Mouse (Mus musculus): ENCODE data around the gene Mark3. TPM values are rescaled to one million over a fixed set of nuclear protein-coding genes. Genes with fewer than 3 reads are reported as not detected.
A peak's percentile ranks its signal among the peaks of the same experiment; 100 is the strongest.

The Mark3 gene
- polyA plus RNA-seq, 2 experiments = 18.0 to 24.6 TPM

DNA sequence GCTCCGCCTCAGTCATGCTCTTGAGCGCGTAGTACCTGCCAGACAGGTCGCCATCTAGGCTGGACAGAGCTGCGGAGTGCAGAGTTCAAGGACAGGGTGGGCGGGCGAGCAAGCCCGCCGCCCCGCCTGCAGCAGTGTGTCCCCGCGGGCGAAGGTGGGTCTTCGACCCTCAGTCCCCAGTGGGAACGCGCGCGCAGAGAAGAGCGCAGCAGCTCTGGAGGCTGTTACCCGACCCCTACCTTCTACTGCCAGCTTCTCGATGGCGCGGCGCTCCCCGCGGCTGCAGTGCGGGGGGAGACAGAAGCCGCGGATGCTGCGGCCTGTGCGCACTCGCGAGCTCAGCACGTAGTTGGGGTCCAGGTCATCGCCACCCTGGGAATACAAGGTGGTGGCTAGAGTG lies 96.7 kb downstream of the Mark3 start:
- Histone ChIP-seq H3K9me3 (ENCODE audit: control insufficient read depth, low read length) (no peaks in the 10 kb centered on the region), H3K9ac (replicated peaks) (no peak overlapping the region), H3K4me2 (ENCODE audit: low read depth) (peak overlapping the region; percentile 56), H3K36me3 (replicated peaks; ENCODE audit: control insufficient read depth, insufficient read depth, low read depth) (no peaks in the 10 kb centered on the region), H3K4me3 (ENCODE audit: insufficient read depth in 1 of 2, low read depth in 2 of 2, low read length in 2 of 2) (peak overlapping the region; percentile 22 to 48), H3K27ac (no peak overlapping the region), H3K4me1 (replicated peaks; ENCODE audit: control insufficient read depth in 2 of 2, insufficient read depth in 2 of 2, low read length in 1 of 2) (peaks cover 0 to 5% of the 10 kb centered on the region in 2 experiments; a peak in 1 of 4 replicates), H3K27me3 (ENCODE audit: control insufficient read depth, insufficient read depth, low read length) (peaks cover 52% of the 10 kb centered on the region)
- TF ChIP-seq CTCF (IDR thresholded peaks at IDR 0.05; ENCODE audit: low read depth) (no peak), EP300 (IDR thresholded peaks at IDR 0.05; ENCODE audit: low read depth) (no peak)
- ATAC-seq (ENCODE audit: insufficient read depth) (no peak), DNase-seq (ENCODE audit: low read depth in 3 of 3, low spot score in 3 of 3) (no peak)
- WGBS (ENCODE audit: insufficient replicate concordance) = 2% methylated on average over 33 of the region's 35 CpGs

- no peak for TF ChIP-seq CTCF (IDR thresholded peaks at IDR 0.05; ENCODE audit: low read depth)
- no peak for TF ChIP-seq EP300 (IDR thresholded peaks at IDR 0.05; ENCODE audit: low read depth)
- DNase-seq (ENCODE audit: low read depth in 3 of 3, low spot score in 3 of 3) = no peak
- no peak for ATAC-seq (ENCODE audit: insufficient read depth)
- 1% methylated on average over 34 of the region's 34 CpGs for WGBS (ENCODE audit: insufficient replicate concordance)
- H3K27me3 ChIP-seq (ENCODE audit: control insufficient read depth, insufficient read depth, low read length) = peaks cover 52% of the 10 kb centered on the region
- H3K4me2 ChIP-seq (ENCODE audit: low read depth) = peak overlapping the region; percentile 56
- no peak overlapping the region for H3K27ac ChIP-seq
- no peaks in the 10 kb centered on the region for H3K9me3 ChIP-seq (ENCODE audit: control insufficient read depth, low read length)
- no peak overlapping the region for H3K9ac ChIP-seq (replicated peaks)
- H3K4me3 ChIP-seq (ENCODE audit: insufficient read depth in 1 of 2, low read depth in 2 of 2, low read length in 2 of 2) = peak overlapping the region; percentile 22 to 48
- peaks cover 0 to 5% of the 10 kb centered on the region in 2 experiments; a peak in 1 of 4 replicates for H3K4me1 ChIP-seq (replicated peaks; ENCODE audit: control insufficient read depth in 2 of 2, insufficient read depth in 2 of 2, low read length in 1 of 2)
- H3K36me3 ChIP-seq (replicated peaks; ENCODE audit: control insufficient read depth, insufficient read depth, low read depth) = no peaks in the 10 kb centered on the region
Observed at GRCm38 (mm10) chr12:111671431-111671902, 97.1 kb downstream of the Mark3 start.

DNA sequence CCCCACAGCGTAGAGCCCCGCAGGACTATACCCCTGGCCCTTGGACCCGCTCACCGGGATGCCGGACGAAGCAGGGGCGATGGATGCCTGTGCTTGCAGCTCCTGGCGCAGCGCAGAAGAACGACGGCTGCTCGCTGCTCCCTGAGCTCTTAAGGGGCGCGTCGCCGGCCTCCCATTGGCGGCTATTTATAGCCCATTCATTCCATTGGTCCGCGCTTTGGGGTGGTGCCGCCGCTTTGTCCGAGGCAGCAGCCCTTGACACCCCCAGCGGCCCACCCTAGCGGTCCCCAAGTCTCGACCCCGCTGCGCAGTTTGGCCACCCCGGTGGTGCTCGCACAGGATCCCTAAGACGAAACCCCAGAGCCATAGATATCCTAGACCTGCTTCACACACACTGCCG lies 97.9 kb downstream of the Mark3 start, which contains the start of gene Ckb:
Gene Ckb (minus strand): TSS at position 163 of the 400 bp plus-strand sequence.
- no peak for ATAC-seq (ENCODE audit: insufficient read depth)
- no peak within 1 kb of the TSS for H3K27ac ChIP-seq
- no peak within 1 kb of the TSS for H3K9ac ChIP-seq (replicated peaks)

DNA sequence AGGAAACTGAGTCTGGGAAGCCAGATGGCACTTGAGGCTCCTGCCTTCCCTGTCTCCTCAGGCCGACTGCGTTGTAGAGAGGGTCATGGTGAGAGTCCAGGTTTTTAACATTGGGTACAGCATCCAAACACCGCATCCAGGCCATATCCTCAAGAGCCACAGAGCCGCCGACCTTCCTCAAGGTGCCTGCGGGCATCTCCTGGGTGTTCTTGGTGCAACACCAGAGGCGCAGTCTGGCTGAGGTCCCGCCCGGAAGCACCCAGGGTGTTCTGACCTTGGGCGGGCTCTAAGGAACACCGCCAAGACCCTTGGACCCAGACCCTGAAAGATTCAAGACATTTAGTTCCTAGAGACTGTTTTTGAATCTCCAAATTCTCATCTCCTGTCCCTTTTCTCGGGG lies 98.3 kb downstream of the Mark3 start:
- H3K27me3 ChIP-seq (ENCODE audit: control insufficient read depth, insufficient read depth, low read length) = peaks cover 52% of the 10 kb centered on the region
- no peak for TF ChIP-seq CTCF (IDR thresholded peaks at IDR 0.05; ENCODE audit: low read depth)
- TF ChIP-seq EP300 (IDR thresholded peaks at IDR 0.05; ENCODE audit: low read depth) = no peak
- ATAC-seq (ENCODE audit: insufficient read depth) (no peak), DNase-seq (ENCODE audit: low read depth in 3 of 3, low spot score in 3 of 3) (no peak)
- 15% methylated on average over 12 of the region's 12 CpGs for WGBS (ENCODE audit: insufficient replicate concordance)
- peaks cover 4 to 10% of the 10 kb centered on the region in 2 experiments; a peak in 3 of 4 replicates for H3K4me1 ChIP-seq (replicated peaks; ENCODE audit: control insufficient read depth in 2 of 2, insufficient read depth in 2 of 2, low read length in 1 of 2)
- peak overlapping the region; percentile 56 for H3K4me2 ChIP-seq (ENCODE audit: low read depth)
- H3K27ac ChIP-seq = no peak overlapping the region
- no peak overlapping the region for H3K9ac ChIP-seq (replicated peaks)
- H3K9me3 ChIP-seq (ENCODE audit: control insufficient read depth, low read length) = no peaks in the 10 kb centered on the region
- H3K36me3 ChIP-seq (replicated peaks; ENCODE audit: control insufficient read depth, insufficient read depth, low read depth) = no peaks in the 10 kb centered on the region
- peak overlapping the region in 1 of 2 experiments; percentile 48; a peak in 1 of 4 replicates for H3K4me3 ChIP-seq (ENCODE audit: insufficient read depth in 1 of 2, low read depth in 2 of 2, low read length in 2 of 2)

More for the DNA sequence above, 97.9 kb downstream of the Mark3 start, which contains the start of gene Ckb:
- Histone ChIP-seq H3K4me1 (replicated peaks; ENCODE audit: control insufficient read depth in 2 of 2, insufficient read depth in 2 of 2, low read length in 1 of 2) (peaks cover 0 to 6% of the 10 kb centered on the region in 2 experiments; a peak in 2 of 4 replicates), H3K36me3 (replicated peaks; ENCODE audit: control insufficient read depth, insufficient read depth, low read depth) (no peaks in the 10 kb centered on the region), H3K4me2 (ENCODE audit: low read depth) (peak within 1 kb of the TSS; percentile 56), H3K4me3 (ENCODE audit: insufficient read depth in 1 of 2, low read depth in 2 of 2, low read length in 2 of 2) (peak within 1 kb of the TSS; percentile 22 to 48), H3K27me3 (ENCODE audit: control insufficient read depth, insufficient read depth, low read length) (peaks cover 52% of the 10 kb centered on the region), H3K9me3 (ENCODE audit: control insufficient read depth, low read length) (no peaks in the 10 kb centered on the region)
- DNase-seq (ENCODE audit: low read depth in 3 of 3, low spot score in 3 of 3) = no peak
- TF ChIP-seq CTCF (IDR thresholded peaks at IDR 0.05; ENCODE audit: low read depth) (no peak), EP300 (IDR thresholded peaks at IDR 0.05; ENCODE audit: low read depth) (no peak)
- under 1% methylated on average over 31 of the region's 31 CpGs for WGBS (ENCODE audit: insufficient replicate concordance)

DNA sequence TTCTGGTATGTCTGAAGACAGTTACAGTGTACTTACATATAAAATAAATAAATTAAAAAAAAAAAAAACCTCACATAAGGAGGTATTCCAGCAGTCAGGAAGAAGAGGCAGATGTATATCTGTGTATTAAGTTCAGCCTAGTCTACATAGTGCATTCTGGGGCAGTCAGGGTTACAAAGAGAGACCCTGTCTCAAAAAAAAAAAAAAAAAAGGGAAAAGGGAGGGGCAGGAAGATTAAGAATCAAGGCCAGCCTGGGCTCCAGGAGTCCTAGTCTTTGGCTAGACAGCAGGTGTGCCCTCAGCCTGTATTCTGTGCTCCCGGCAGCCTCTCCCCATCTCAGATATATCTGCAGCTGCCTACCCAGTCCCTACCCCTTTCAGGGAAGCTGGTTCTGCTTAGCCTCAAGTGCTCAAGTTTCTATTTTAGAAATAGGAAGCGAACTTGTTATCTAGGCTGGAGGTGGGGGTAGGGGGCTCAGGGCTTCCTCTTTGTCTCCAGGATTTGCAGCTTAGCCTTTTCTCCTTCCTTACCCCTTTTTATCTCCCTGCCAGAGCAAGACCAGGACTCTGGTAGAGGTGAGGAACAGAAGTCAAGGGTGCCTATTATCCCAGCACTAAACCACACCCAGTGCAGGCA lies 100.6 kb downstream of the Mark3 start:
- WGBS (ENCODE audit: insufficient replicate concordance) = 17% methylated on average over 2 of the region's 2 CpGs
- Histone ChIP-seq H3K4me2 (ENCODE audit: low read depth) (no peak overlapping the region), H3K4me1 (replicated peaks; ENCODE audit: control insufficient read depth in 2 of 2, insufficient read depth in 2 of 2, low read length in 1 of 2) (peaks cover 8 to 12% of the 10 kb centered on the region in 2 experiments; a peak in 3 of 4 replicates), H3K4me3 (ENCODE audit: insufficient read depth in 1 of 2, low read depth in 2 of 2, low read length in 2 of 2) (no peak overlapping the region), H3K9ac (replicated peaks) (no peak overlapping the region), H3K27me3 (ENCODE audit: control insufficient read depth, insufficient read depth, low read length) (peaks cover 44% of the 10 kb centered on the region), H3K9me3 (ENCODE audit: control insufficient read depth, low read length) (no peaks in the 10 kb centered on the region), H3K27ac (no peak overlapping the region), H3K36me3 (replicated peaks; ENCODE audit: control insufficient read depth, insufficient read depth, low read depth) (no peaks in the 10 kb centered on the region)
- no peak for TF ChIP-seq CTCF (IDR thresholded peaks at IDR 0.05; ENCODE audit: low read depth)
- no peak for TF ChIP-seq EP300 (IDR thresholded peaks at IDR 0.05; ENCODE audit: low read depth)
- no peak for DNase-seq (ENCODE audit: low read depth in 3 of 3, low spot score in 3 of 3)
- no peak for ATAC-seq (ENCODE audit: insufficient read depth)

Measured in liver, embryonic 14.5 days (tissue).